Mouse (Mus musculus): ENCODE data around the gene Olfr90. TPM values are rescaled to one million over a fixed set of nuclear protein-coding genes. Genes with fewer than 3 reads are reported as not detected.

Gene Olfr90
- polyA plus RNA-seq, 1 experiment: not detected

GRCm38 (mm10) chr17:37065993-37066392, 22.3 kb downstream of the Olfr90 start:
- Histone ChIP-seq H3K9me3 (ENCODE audit: control insufficient read depth, low read length) (no peaks in the 10 kb centered on the region), H3K4me1 (ENCODE audit: control insufficient read depth) (no peaks in the 10 kb centered on the region), H3K4me3 (replicated peaks) (no peak overlapping the region), H3K27me3 (ENCODE audit: control insufficient read depth) (no peaks in the 10 kb centered on the region), H3K36me3 (ENCODE audit: control insufficient read depth) (no peaks in the 10 kb centered on the region)
- no peak for TF ChIP-seq TAL1 (IDR thresholded peaks at IDR 0.05; ENCODE audit: low read length)
- no peak for TF ChIP-seq GATA1 (IDR thresholded peaks at IDR 0.05; ENCODE audit: low read length)

- H3K27me3 ChIP-seq (ENCODE audit: control insufficient read depth): no peaks in the 10 kb centered on the region
- no peaks in the 10 kb centered on the region for H3K4me1 ChIP-seq (ENCODE audit: control insufficient read depth)
- TF ChIP-seq GATA1 (IDR thresholded peaks at IDR 0.05; ENCODE audit: low read length) (no peak), TAL1 (IDR thresholded peaks at IDR 0.05; ENCODE audit: low read length) (no peak)
- H3K9me3 ChIP-seq (ENCODE audit: control insufficient read depth, low read length): no peaks in the 10 kb centered on the region
- H3K4me3 ChIP-seq (replicated peaks): no peak overlapping the region
- H3K36me3 ChIP-seq (ENCODE audit: control insufficient read depth): no peaks in the 10 kb centered on the region
These were observed 24.4 kb downstream of the Olfr90 start for GRCm38 (mm10) chr17:37063686-37064495.

GRCm38 (mm10) chr17:37063063-37063462, 25.2 kb downstream of the Olfr90 start:
- H3K27me3 ChIP-seq (ENCODE audit: control insufficient read depth): no peaks in the 10 kb centered on the region
- TF ChIP-seq TAL1 (IDR thresholded peaks at IDR 0.05; ENCODE audit: low read length): no peak
- no peak for TF ChIP-seq GATA1 (IDR thresholded peaks at IDR 0.05; ENCODE audit: low read length)
- H3K9me3 ChIP-seq (ENCODE audit: control insufficient read depth, low read length): no peaks in the 10 kb centered on the region
- no peaks in the 10 kb centered on the region for H3K4me1 ChIP-seq (ENCODE audit: control insufficient read depth)
- no peak overlapping the region for H3K4me3 ChIP-seq (replicated peaks)
- no peaks in the 10 kb centered on the region for H3K36me3 ChIP-seq (ENCODE audit: control insufficient read depth)

- Histone ChIP-seq H3K27me3 (ENCODE audit: control insufficient read depth) (no peaks in the 10 kb centered on the region), H3K36me3 (ENCODE audit: control insufficient read depth) (no peaks in the 10 kb centered on the region), H3K9me3 (ENCODE audit: control insufficient read depth, low read length) (no peaks in the 10 kb centered on the region), H3K4me3 (replicated peaks) (no peak overlapping the region), H3K4me1 (ENCODE audit: control insufficient read depth) (no peaks in the 10 kb centered on the region)
- TF ChIP-seq GATA1 (IDR thresholded peaks at IDR 0.05; ENCODE audit: low read length) (no peak), TAL1 (IDR thresholded peaks at IDR 0.05; ENCODE audit: low read length) (no peak)
These were observed 26.1 kb downstream of the Olfr90 start for GRCm38 (mm10) chr17:37062101-37062641.

GRCm38 (mm10) chr17:37061435-37061834, 26.9 kb downstream of the Olfr90 start:
- TF ChIP-seq TAL1 (IDR thresholded peaks at IDR 0.05; ENCODE audit: low read length) (no peak), GATA1 (IDR thresholded peaks at IDR 0.05; ENCODE audit: low read length) (no peak)
- Histone ChIP-seq H3K4me1 (ENCODE audit: control insufficient read depth) (no peaks in the 10 kb centered on the region), H3K36me3 (ENCODE audit: control insufficient read depth) (no peaks in the 10 kb centered on the region), H3K27me3 (ENCODE audit: control insufficient read depth) (no peaks in the 10 kb centered on the region), H3K9me3 (ENCODE audit: control insufficient read depth, low read length) (no peaks in the 10 kb centered on the region), H3K4me3 (replicated peaks) (no peak overlapping the region)

- Histone ChIP-seq H3K36me3 (ENCODE audit: control insufficient read depth) (no peaks in the 10 kb centered on the region), H3K4me1 (ENCODE audit: control insufficient read depth) (no peaks in the 10 kb centered on the region), H3K27me3 (ENCODE audit: control insufficient read depth) (no peaks in the 10 kb centered on the region; the same call in 1 of the 2 replicates), H3K4me3 (replicated peaks) (no peak overlapping the region), H3K9me3 (ENCODE audit: control insufficient read depth, low read length) (no peaks in the 10 kb centered on the region)
- TF ChIP-seq TAL1 (IDR thresholded peaks at IDR 0.05; ENCODE audit: low read length) (no peak), GATA1 (IDR thresholded peaks at IDR 0.05; ENCODE audit: low read length) (no peak)
These were observed 31.3 kb downstream of the Olfr90 start for GRCm38 (mm10) chr17:37056957-37057356.

- Histone ChIP-seq H3K4me3 (replicated peaks) (no peak overlapping the region), H3K4me1 (ENCODE audit: control insufficient read depth) (peaks cover under 1% of the 10 kb centered on the region), H3K36me3 (ENCODE audit: control insufficient read depth) (no peaks in the 10 kb centered on the region), H3K9me3 (ENCODE audit: control insufficient read depth, low read length) (peaks cover 1% of the 10 kb centered on the region; the same call in 1 of the 2 replicates), H3K27me3 (ENCODE audit: control insufficient read depth) (peaks cover 48% of the 10 kb centered on the region)
- no peak for TF ChIP-seq TAL1 (IDR thresholded peaks at IDR 0.05; ENCODE audit: low read length)
- TF ChIP-seq GATA1 (IDR thresholded peaks at IDR 0.05; ENCODE audit: low read length): no peak
These were observed 36.6 kb downstream of the Olfr90 start for GRCm38 (mm10) chr17:37051745-37052144.

GRCm38 (mm10) chr17:37050876-37051275, 37.4 kb downstream of the Olfr90 start:
- no peak overlapping the region for H3K4me3 ChIP-seq (replicated peaks)
- peaks cover 4% of the 10 kb centered on the region for H3K4me1 ChIP-seq (ENCODE audit: control insufficient read depth)
- peaks cover 57% of the 10 kb centered on the region for H3K27me3 ChIP-seq (ENCODE audit: control insufficient read depth)
- H3K9me3 ChIP-seq (ENCODE audit: control insufficient read depth, low read length): peaks cover 2% of the 10 kb centered on the region; the same call in 1 of the 2 replicates
- no peak for TF ChIP-seq TAL1 (IDR thresholded peaks at IDR 0.05; ENCODE audit: low read length)
- TF ChIP-seq GATA1 (IDR thresholded peaks at IDR 0.05; ENCODE audit: low read length): no peak
- no peaks in the 10 kb centered on the region for H3K36me3 ChIP-seq (ENCODE audit: control insufficient read depth)

GRCm38 (mm10) chr17:37050399-37050798, 37.9 kb downstream of the Olfr90 start:
- no peak for TF ChIP-seq GATA1 (IDR thresholded peaks at IDR 0.05; ENCODE audit: low read length)
- no peak for TF ChIP-seq TAL1 (IDR thresholded peaks at IDR 0.05; ENCODE audit: low read length)
- no peaks in the 10 kb centered on the region for H3K36me3 ChIP-seq (ENCODE audit: control insufficient read depth)
- H3K4me1 ChIP-seq (ENCODE audit: control insufficient read depth): peaks cover 4% of the 10 kb centered on the region
- peaks cover 61% of the 10 kb centered on the region for H3K27me3 ChIP-seq (ENCODE audit: control insufficient read depth)
- peaks cover 2% of the 10 kb centered on the region; the same call in 1 of the 2 replicates for H3K9me3 ChIP-seq (ENCODE audit: control insufficient read depth, low read length)
- H3K4me3 ChIP-seq (replicated peaks): no peak overlapping the region

Data from erythroblast, embryonic 14.5 days (primary cell).